Mouse (Mus musculus) embryonic facial prominence, embryonic 10.5 days (tissue): ENCODE data around the gene Cela1. TPM values are rescaled to one million over a fixed set of nuclear protein-coding genes. Genes with fewer than 3 reads are reported as not detected.
A peak's percentile ranks its signal among the peaks of the same experiment; 100 is the strongest.

Experiments used
- DNase-seq: peaks from one replicate; pipeline ENCODE4 v3.0.0-alpha.2; 2017; ENCODE audit warnings: low spot score
- H3K27ac ChIP-seq: fragments of 300-500 bp; sonication (generic); replicated peaks from 2 replicates; pipeline ENCODE4 v1.5.1; 2016; ENCODE audit warnings: mild to moderate bottlenecking
- H3K27me3 ChIP-seq: fragments of 300-500 bp; sonication (generic); replicated peaks from 2 replicates; pipeline ENCODE4 v1.6.1; 2016; ENCODE audit warnings: low read depth, mild to moderate bottlenecking; ENCODE audit not compliant: poor library complexity, severe bottlenecking
- H3K36me3 ChIP-seq: fragments of 300-500 bp; sonication (generic); replicated peaks from 2 replicates; pipeline ENCODE4 v1.6.1; 2016; ENCODE audit warnings: mild to moderate bottlenecking, moderate library complexity
- H3K4me1 ChIP-seq: fragments of 300-500 bp; sonication (generic); 2 replicates; pipeline ENCODE4 v1.6.1; 2016
- H3K4me3 ChIP-seq: fragments of 300-500 bp; sonication (generic); 2 replicates; pipeline ENCODE4 v1.5.1; 2016; ENCODE audit warnings: mild to moderate bottlenecking, moderate library complexity
- H3K9me3 ChIP-seq: fragments of 300-500 bp; sonication (generic); 2 replicates; pipeline ENCODE4 v1.6.1; 2016; ENCODE audit warnings: mild to moderate bottlenecking
- WGBS: fragments of 180-500 bp; shearing (Covaris S2); methylation state at CpG from one replicate; pipeline ENCODE4 v1.1.7; 2016; 5-methylcytosine and 5-hydroxymethylcytosine counted together
- polyA plus RNA-seq: library from polyadenylated mRNA; unstranded; fragments of >200 nt; fragmentation: Nextera tagmentation; extraction: Ambion mirVana; gene quantifications from 2 replicates; pipeline ENCODE4 v1.2.1, GENCODE M21; 2016

Gene Cela1
- polyA plus RNA-seq, 1 experiment from 2014 or later: 1.7 TPM

DNA sequence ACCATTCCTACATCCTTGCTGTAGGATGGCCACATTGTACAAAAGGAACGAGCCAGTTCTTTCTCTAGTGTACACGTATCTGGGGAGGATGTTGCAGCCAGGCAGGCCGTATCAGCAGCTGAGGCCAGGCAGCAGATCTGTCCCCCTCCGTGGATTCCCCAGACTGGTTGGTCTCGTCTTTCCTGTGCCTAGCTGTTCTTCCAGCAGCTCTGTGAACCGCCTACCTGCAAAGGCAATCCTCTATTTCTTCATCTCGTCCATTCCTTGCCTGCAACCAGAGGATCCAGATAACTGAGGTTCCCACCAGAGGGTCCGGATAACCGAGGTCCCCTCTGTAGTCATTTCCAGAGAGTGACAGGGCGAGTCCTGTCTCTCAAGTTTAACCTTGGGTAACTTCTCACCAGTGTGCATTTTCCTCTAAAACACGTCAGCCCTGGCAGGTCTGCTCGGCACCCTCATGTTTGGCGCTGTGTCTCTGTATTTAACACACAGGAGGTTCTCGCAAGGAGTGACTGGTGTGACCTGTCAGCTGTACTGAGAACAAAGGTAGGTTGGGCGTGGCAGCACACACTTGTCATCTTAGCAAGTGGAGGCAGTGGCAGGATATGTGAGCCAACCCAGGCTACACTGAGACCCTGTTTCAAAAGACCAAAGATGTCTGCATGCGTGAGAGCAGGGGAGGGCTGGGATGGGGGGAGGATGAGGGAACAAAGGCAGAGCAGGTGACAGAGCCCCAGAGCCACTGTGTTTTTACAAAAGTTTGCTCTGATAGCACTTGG is 47.6 kb downstream of the Cela1 start:
- H3K27ac ChIP-seq: no peak overlapping the region; the same call in 1 of the 2 replicates
- H3K9me3 ChIP-seq: no peaks in the 10 kb centered on the region
- H3K4me3 ChIP-seq: no peak overlapping the region
- peaks cover 39% of the 10 kb centered on the region for H3K4me1 ChIP-seq
- H3K27me3 ChIP-seq: peaks cover 57% of the 10 kb centered on the region
- DNase-seq: no peak
- H3K36me3 ChIP-seq: no peaks in the 10 kb centered on the region
- 77% methylated on average over 16 of the region's 16 CpGs for WGBS

DNA sequence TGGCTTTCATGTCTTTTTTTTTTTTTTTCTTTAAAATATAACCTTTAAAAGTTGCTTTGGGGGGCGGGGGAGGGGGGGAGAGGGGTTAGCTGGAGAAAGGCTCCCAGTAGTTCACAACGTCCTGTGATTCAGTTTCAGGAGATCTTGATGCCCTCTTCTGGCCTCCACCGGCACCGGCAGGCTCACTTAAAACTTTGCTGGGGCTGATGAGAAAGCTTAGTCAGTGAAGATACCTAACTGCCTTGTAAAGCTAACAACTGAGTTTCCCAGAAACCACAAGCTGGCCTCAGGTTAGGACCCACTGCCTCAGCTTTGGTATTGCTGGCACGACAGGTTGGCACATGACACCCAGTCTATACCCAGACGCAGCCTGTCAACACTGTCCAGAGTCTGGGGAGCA is 50.1 kb downstream of the Cela1 start:
- H3K4me3 ChIP-seq: no peak overlapping the region
- H3K4me1 ChIP-seq: peaks cover 35% of the 10 kb centered on the region
- WGBS: 16% methylated on average over 6 of the region's 6 CpGs
- DNase-seq: peak; percentile 32
- H3K36me3 ChIP-seq: no peaks in the 10 kb centered on the region
- H3K27ac ChIP-seq: no peak overlapping the region
- H3K9me3 ChIP-seq: no peaks in the 10 kb centered on the region
- H3K27me3 ChIP-seq: peaks cover 77% of the 10 kb centered on the region

DNA sequence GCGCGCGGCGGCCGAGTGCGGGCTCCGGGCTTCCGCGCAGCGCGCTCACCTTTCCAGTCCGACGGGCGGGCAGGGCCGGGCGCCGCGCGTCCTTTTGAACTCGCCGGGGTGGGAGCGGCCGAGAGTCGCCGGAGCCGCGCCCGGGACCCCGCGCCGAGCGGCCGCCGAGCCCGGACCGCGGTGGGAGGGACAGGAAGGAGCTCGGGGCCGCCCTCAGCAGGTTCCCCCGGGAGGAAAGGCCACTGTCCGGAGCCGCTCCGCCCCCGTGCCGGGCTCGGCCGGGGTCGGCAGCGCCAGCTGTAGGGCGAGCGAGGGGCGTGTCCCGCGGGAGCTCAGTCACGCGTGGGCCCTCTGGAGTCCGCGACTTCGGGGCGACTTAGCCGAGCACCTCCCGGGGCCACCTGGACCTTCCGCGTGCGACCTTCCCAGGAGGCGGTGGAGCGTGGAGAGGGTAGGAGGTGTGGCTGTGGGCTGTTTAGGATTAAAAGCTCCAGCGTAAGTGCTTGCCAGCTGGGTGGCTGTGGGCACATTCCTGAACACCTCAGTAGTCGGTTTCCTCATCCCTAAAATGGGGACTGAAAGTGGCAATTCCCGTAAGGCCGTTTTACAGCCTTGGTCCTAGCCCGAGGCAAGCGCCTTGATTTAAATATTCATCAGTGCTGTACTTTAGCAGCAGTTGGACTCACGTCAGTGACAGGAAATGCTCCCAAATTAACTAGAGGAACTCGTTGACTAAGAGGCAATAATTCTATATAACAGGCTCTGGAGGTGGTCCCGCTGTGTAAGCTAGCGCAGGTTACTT is 50.8 kb downstream of the Cela1 start, which contains the start of gene Smagp:
Gene Smagp (minus strand): TSS at position 241 of the 802 bp plus-strand sequence.
- H3K27ac ChIP-seq: peak within 1 kb of the TSS; percentile 54; the same call in 1 of the 2 replicates
- no peaks in the 10 kb centered on the region for H3K36me3 ChIP-seq
- H3K27me3 ChIP-seq: peaks cover 83% of the 10 kb centered on the region
- H3K9me3 ChIP-seq: no peaks in the 10 kb centered on the region
- peaks cover 35% of the 10 kb centered on the region for H3K4me1 ChIP-seq
- peak; percentile 54 for DNase-seq
- under 1% methylated on average over 77 of the region's 77 CpGs for WGBS
- peak within 1 kb of the TSS; percentile 65 for H3K4me3 ChIP-seq

DNA sequence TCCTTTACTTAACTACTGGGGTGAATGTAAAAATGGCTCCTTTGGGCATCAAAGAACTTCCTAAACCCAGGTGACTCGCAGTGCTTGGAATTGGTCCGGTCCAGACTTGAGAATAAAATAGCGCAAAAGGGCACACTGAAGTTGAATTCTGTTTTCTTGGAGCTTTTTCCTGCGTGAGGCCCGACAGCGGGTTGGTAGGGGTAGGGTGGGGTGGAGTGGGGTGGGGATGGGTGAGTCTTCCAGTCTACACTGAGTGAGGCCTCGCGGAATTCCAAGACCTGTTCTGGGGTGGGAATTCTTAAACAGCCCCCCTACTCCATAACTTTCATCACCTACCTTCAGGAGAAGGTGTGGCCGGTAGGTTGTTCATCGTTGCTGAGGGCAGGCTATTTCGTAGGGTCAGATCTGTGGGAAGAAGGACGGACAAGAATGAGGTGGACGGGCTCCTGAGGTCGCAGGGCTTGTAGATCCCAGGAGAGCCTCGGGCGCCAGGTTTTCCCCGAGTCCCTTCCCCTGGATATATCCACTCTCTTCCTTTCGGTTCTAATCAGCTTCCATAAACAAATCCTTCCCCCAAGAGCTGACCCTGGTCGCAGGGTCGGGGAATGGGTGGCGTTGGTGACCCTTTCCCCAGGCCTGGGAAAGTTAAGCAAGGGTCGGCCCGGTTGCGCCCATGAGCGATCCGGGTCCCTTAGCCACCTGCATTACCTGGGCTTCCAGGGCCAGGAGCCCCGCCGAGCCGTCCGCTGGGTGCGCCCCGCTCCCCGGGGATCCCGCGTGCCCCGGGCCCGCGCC is 51.7 kb downstream of the Cela1 start:
- DNase-seq: peak; percentile 58
- H3K4me1 ChIP-seq: peaks cover 33% of the 10 kb centered on the region
- 3% methylated on average over 38 of the region's 38 CpGs for WGBS
- peaks cover 88% of the 10 kb centered on the region for H3K27me3 ChIP-seq
- H3K4me3 ChIP-seq: peak overlapping the region; percentile 65
- H3K9me3 ChIP-seq: no peaks in the 10 kb centered on the region
- peak overlapping the region; percentile 54; the same call in 1 of the 2 replicates for H3K27ac ChIP-seq
- no peaks in the 10 kb centered on the region for H3K36me3 ChIP-seq

DNA sequence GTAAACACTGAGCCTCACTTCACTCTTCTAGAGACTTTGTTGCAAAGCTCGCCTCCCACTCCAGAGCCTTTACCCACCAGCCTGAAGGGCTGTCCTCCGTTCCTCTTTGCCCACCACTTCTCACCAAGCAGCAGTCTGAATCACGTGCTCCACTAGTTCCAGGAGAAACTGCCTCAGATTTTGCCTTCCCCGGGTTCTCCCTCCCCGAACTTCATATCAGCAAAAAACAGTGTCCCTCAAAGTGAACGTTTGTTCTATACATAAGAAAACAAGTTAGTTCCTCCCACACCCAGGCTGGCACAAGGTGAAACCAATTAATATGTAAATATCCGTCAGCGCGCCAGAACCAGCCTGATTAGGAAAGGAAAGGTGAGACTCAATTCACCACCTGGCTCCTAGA is 52.5 kb downstream of the Cela1 start:
- H3K27ac ChIP-seq: no peak overlapping the region
- H3K27me3 ChIP-seq: peaks cover 83% of the 10 kb centered on the region
- 11% methylated on average over 9 of the region's 9 CpGs for WGBS
- no peaks in the 10 kb centered on the region for H3K36me3 ChIP-seq
- no peaks in the 10 kb centered on the region for H3K9me3 ChIP-seq
- H3K4me1 ChIP-seq: peaks cover 25% of the 10 kb centered on the region
- DNase-seq: peak; percentile 14
- no peak overlapping the region for H3K4me3 ChIP-seq

DNA sequence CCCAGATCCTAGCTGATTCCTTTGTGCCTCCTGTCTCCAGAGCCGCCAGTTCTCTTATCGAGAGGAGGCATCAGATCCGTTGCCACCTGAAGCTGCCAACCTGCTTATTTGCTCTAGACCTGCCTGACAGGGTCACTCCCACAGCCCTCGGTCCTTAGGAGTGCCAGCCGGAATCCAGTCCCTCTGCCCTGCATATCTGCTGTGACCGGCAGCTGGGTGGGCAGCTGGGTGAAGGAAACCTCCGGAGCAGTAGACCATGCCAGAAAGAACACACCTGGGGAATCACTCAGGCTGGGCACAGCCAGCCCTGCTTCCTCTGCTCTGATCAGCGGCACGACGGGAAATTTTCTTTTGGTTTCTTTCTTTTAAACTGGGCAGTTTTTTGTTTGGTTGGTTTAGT is 54.4 kb downstream of the Cela1 start:
- WGBS: 83% methylated on average over 10 of the region's 10 CpGs
- H3K27ac ChIP-seq: no peak overlapping the region
- H3K4me1 ChIP-seq: peaks cover 31% of the 10 kb centered on the region
- H3K36me3 ChIP-seq: no peaks in the 10 kb centered on the region
- H3K9me3 ChIP-seq: no peaks in the 10 kb centered on the region
- no peak for DNase-seq
- peaks cover 84% of the 10 kb centered on the region for H3K27me3 ChIP-seq
- no peak overlapping the region for H3K4me3 ChIP-seq

DNA sequence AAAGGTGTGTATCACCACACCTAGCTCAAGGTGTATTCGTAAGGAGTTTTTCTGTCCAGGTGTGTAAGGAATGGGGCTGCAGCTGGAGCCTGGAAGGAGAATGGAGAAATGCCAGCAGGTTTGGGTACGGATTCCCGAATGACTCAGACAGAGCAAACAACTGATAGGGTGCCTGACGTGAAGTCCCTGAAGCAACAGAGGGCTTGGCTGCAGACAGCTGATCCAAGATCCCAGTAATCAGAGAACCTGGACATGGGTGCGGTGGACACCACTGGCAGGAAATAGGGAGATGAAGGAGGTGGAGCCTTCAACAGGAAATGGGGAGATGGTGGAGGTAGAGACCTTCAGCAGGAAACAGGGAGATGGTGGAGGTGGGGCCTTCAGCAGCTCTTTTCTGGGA is 55.4 kb downstream of the Cela1 start:
- Histone ChIP-seq H3K36me3 (no peaks in the 10 kb centered on the region), H3K27ac (no peak overlapping the region), H3K4me1 (peaks cover 36% of the 10 kb centered on the region), H3K27me3 (peaks cover 73% of the 10 kb centered on the region), H3K4me3 (no peak overlapping the region), H3K9me3 (no peaks in the 10 kb centered on the region)
- 88% methylated on average over 5 of the region's 5 CpGs for WGBS
- no peak for DNase-seq

DNA sequence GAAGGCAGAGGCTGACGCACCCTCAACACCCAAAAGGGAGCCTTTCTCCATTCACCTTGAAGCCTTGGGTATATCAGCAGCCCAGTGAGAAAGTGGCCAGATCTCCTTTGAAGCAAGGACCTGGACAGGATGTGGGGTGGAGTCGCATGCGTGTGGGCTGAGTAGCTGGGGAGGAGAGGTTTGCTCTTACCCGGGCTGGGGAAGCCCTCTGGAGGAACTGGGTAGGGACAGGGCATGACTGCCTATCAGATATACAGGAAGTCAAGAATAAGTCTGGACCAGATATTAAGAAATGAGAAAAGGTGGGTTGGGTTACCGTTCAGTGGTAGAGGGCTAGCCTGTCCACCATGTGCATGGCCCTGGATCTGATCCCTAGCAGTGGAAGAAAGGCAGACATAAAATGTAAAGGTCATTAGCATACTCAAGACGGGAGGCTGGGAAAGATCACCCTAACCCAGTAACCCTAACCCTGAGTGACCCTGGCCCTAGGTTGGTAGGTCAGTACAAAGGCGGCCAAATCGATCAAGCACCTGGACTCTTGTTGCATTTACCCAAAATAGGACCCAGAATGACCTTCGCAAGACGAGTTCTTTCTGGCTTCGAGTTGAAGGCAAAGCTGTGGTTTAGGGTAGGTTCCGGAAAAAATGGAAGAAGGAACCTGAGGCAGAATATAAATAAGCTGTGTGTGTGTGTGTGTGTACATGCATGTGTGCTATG is 56.1 kb downstream of the Cela1 start:
- Histone ChIP-seq H3K27ac (no peak overlapping the region), H3K4me3 (no peak overlapping the region), H3K27me3 (peaks cover 66% of the 10 kb centered on the region), H3K36me3 (no peaks in the 10 kb centered on the region), H3K4me1 (peaks cover 29% of the 10 kb centered on the region), H3K9me3 (no peaks in the 10 kb centered on the region)
- 87% methylated on average over 12 of the region's 12 CpGs for WGBS
- DNase-seq: no peak

DNA sequence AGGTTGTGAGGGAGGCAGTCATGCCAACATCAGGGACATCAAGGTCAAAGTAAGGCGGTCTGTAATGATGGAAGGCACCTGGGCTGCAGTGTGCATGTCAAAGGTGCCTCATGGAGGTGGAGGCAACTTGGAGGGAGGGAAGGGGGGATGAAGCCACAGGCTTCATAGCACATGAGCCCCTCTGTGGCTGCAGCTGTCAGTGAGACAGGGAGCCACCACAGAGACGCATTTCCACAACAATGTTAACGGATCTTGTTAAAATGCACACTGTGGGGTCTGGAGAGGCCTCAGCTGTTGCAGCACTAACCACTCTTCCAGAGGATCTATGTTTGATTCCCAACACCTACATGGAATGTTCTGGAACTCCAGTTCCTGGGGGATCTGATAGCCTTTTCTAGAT is 57.6 kb downstream of the Cela1 start:
- Histone ChIP-seq H3K4me3 (no peak overlapping the region), H3K9me3 (no peaks in the 10 kb centered on the region), H3K36me3 (no peaks in the 10 kb centered on the region), H3K27ac (0 out of 2 replicates have a peak overlapping the region, but pooled peaks have one; percentile 14), H3K27me3 (peaks cover 52% of the 10 kb centered on the region), H3K4me1 (peaks cover 20% of the 10 kb centered on the region)
- DNase-seq: no peak
- WGBS: 74% methylated on average over 3 of the region's 3 CpGs

DNA sequence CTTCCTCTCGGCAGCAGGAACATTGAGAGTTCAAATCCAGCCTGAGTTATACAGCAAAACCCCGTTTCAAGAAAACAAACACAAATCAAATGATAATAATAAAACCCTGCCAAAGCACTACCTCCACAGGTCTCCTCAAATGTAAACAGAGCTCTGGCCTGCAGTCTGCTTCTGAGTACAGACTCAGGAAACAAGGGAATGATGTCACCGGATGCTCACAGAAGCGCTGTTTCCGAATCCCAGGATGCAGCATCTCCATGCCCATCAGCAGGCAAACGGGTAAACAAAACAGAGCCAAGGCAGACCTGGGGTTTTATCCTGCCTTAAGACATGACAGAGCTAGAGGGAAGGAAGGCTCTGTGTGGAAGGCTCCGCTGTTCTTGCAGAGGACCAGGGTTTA is 58.9 kb downstream of the Cela1 start:
- Histone ChIP-seq H3K27me3 (peaks cover 38% of the 10 kb centered on the region), H3K27ac (no peak overlapping the region), H3K4me3 (no peak overlapping the region), H3K9me3 (no peaks in the 10 kb centered on the region), H3K4me1 (peaks cover 20% of the 10 kb centered on the region), H3K36me3 (no peaks in the 10 kb centered on the region)
- DNase-seq: no peak
- WGBS: 38% methylated on average over 7 of the region's 7 CpGs

DNA sequence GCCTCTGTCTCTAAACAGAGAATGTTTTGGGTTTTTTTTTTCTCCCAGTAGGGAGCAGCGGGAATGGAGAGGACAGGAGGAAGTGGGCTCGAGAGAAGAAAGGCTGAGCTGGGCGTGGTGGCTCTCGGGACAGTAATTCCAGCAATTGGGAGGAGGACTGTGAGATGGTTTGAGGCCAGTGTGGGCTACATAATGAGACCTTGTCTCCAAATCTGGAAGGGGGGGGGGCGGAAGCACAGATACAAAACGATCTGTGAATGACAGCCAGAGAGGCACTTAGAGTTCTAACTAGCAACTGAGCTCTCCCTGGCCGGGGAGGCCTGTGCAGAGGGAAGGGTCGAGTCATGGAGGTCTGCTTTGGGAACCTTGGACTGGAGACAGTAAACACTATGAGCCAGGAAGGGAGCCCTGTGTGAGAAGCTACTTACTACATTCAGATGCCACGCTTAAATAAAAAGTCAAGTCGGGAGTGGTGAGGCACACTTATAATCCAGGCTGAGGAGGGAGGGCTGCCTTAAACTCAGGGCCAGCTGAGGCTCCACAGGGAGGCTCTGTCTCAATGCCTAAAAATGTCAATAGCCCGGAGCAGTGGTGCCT is 59.8 kb downstream of the Cela1 start:
- peaks cover 19% of the 10 kb centered on the region for H3K4me1 ChIP-seq
- H3K4me3 ChIP-seq: 0 out of 2 replicates have a peak overlapping the region, but pooled peaks have one; percentile 14
- peaks cover 29% of the 10 kb centered on the region for H3K27me3 ChIP-seq
- no peaks in the 10 kb centered on the region for H3K36me3 ChIP-seq
- no peak for DNase-seq
- H3K27ac ChIP-seq: peak overlapping the region; percentile 2
- 6% methylated on average over 11 of the region's 11 CpGs for WGBS
- H3K9me3 ChIP-seq: no peaks in the 10 kb centered on the region
